Mouse (Mus musculus): ENCODE measurements at regions not wholly inside any gene's neighbourhood (a gene's known extent, or its start where the extent isn't known, plus 50 kb on each side); places are given as distances from the start of the nearest gene placed in this dataset.
A peak's percentile ranks its signal among the peaks of the same experiment; 100 is the strongest.

DNA sequence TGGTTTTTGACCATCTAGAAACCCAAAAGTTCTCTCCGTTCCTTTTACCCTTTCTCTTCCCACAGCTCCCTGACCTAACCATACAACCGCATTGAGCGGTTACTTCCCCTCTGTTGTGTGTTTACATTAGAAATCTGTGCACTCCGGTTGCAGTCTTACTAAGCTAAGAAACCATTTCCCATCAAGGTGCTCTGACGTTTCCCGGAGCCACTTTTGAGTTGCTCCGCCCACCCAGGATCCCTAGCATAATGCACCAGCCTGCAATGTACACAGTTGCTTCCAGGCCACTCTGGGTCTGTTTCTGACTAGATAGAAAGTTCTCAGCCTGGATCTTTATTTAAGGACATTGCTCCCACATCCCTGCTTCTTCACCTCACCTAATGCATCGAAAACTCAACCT is 71.7 kb downstream of the Olfr267 start:
- TF ChIP-seq MXI1 (IDR thresholded peaks at IDR 0.05; ENCODE audit: low read depth, low read length) (no peak), CTCF (conservative IDR thresholded peaks at IDR 0.05 in 1 of 2, IDR thresholded peaks at IDR 0.05 in 1 of 2; ENCODE audit: low read depth in 2 of 2, low read length in 2 of 2) (no peak), ETS1 (conservative IDR thresholded peaks at IDR 0.05; ENCODE audit: low read depth, low read length) (no peak), TCF12 (IDR thresholded peaks at IDR 0.05; ENCODE audit: low read depth, low read length) (no peak), GABPA (IDR thresholded peaks at IDR 0.05; ENCODE audit: insufficient replicate concordance, low read depth, low read length) (no peak), POLR2AphosphoS2 (IDR thresholded peaks at IDR 0.05; ENCODE audit: low read depth, low read length) (no peak), ZNF384 (IDR thresholded peaks at IDR 0.05; ENCODE audit: low read depth, low read length) (no peak), CHD2 (IDR thresholded peaks at IDR 0.05; ENCODE audit: low read length) (no peak)
- dilution Hi-C loops (cut with MboI; ENCODE audit: extremely low pct_ligation_motif_present, extremely low pct_unique_long_range_greater_than_20kb, low sequenced_read_pairs) (no loop called here), in situ Hi-C loops (cut with MboI; ENCODE audit: low pct_ligation_motif_present, low pct_unique_long_range_greater_than_20kb, low sequenced_read_pairs) (no loop called here)
- peaks cover 0 to 10% of the 10 kb centered on the region in 2 experiments; a peak in 2 of 4 replicates for H3K4me1 ChIP-seq (ENCODE audit: control insufficient read depth in 1 of 2, insufficient read depth in 2 of 2)
- no peaks in the 10 kb centered on the region for H3K79me2 ChIP-seq (replicated peaks; ENCODE audit: control insufficient read depth, extremely low read depth, insufficient read depth, poor library complexity, severe bottlenecking)
- H3K4me3 ChIP-seq (replicated peaks in 1 of 3; ENCODE audit: low read depth in 2 of 3, low read length in 2 of 3, poor library complexity in 1 of 3), result no peak overlapping the region
- H3K36me3 ChIP-seq (replicated peaks in 1 of 2; ENCODE audit: control insufficient read depth in 1 of 2, insufficient read depth in 1 of 2, low read length in 1 of 2), result no peaks in the 10 kb centered on the region
- no peaks in the 10 kb centered on the region for H3K9me3 ChIP-seq (replicated peaks; ENCODE audit: low read length)
- H3K4me2 ChIP-seq (ENCODE audit: insufficient read depth, low read depth, poor library complexity, severe bottlenecking), result no peak overlapping the region
- H3K9ac ChIP-seq (ENCODE audit: insufficient read depth, low read depth), result no peak overlapping the region
- H3K27ac ChIP-seq (ENCODE audit: insufficient read depth, low read depth), result no peak overlapping the region
- DNase-seq (ENCODE audit: extremely low read depth), result no peak
- no peaks in the 10 kb centered on the region for H3K27me3 ChIP-seq (replicated peaks)

GRCm38 (mm10) chr4:58714221-58714620 is 73.3 kb downstream of the Olfr267 start:
- H3K27ac ChIP-seq (ENCODE audit: insufficient read depth, low read depth), result no peak overlapping the region
- H3K36me3 ChIP-seq (replicated peaks in 1 of 2; ENCODE audit: control insufficient read depth in 1 of 2, insufficient read depth in 1 of 2, low read length in 1 of 2), result no peaks in the 10 kb centered on the region
- no peak overlapping the region for H3K9ac ChIP-seq (ENCODE audit: insufficient read depth, low read depth)
- no peaks in the 10 kb centered on the region for H3K9me3 ChIP-seq (replicated peaks; ENCODE audit: low read length)
- H3K4me3 ChIP-seq (replicated peaks in 1 of 3; ENCODE audit: low read depth in 2 of 3, low read length in 2 of 3, poor library complexity in 1 of 3), result no peak overlapping the region
- dilution Hi-C loops (cut with MboI; ENCODE audit: extremely low pct_ligation_motif_present, extremely low pct_unique_long_range_greater_than_20kb, low sequenced_read_pairs) (no loop called here), in situ Hi-C loops (cut with MboI; ENCODE audit: low pct_ligation_motif_present, low pct_unique_long_range_greater_than_20kb, low sequenced_read_pairs) (no loop called here)
- DNase-seq (ENCODE audit: extremely low read depth), result no peak
- no peaks in the 10 kb centered on the region for H3K27me3 ChIP-seq (replicated peaks)
- H3K4me2 ChIP-seq (ENCODE audit: insufficient read depth, low read depth, poor library complexity, severe bottlenecking), result no peak overlapping the region
- no peaks in the 10 kb centered on the region for H3K79me2 ChIP-seq (replicated peaks; ENCODE audit: control insufficient read depth, extremely low read depth, insufficient read depth, poor library complexity, severe bottlenecking)
- no peak for TF ChIP-seq JUN (IDR thresholded peaks at IDR 0.05; ENCODE audit: insufficient read depth, low read depth, low read length)
- TF ChIP-seq TBP (conservative IDR thresholded peaks at IDR 0.05; ENCODE audit: low read depth, low read length), result no peak
- TF ChIP-seq CTCF (conservative IDR thresholded peaks at IDR 0.05 in 1 of 2, IDR thresholded peaks at IDR 0.05 in 1 of 2; ENCODE audit: low read depth in 2 of 2, low read length in 2 of 2), result no peak
- TF ChIP-seq MYC (IDR thresholded peaks at IDR 0.05; ENCODE audit: low read depth, low read length), result no peak
- no peak for TF ChIP-seq ZMIZ1 (IDR thresholded peaks at IDR 0.05; ENCODE audit: low read depth, low read length)
- no peak for TF ChIP-seq ELF1 (IDR thresholded peaks at IDR 0.05; ENCODE audit: low read depth, low read length)
- TF ChIP-seq TCF12 (IDR thresholded peaks at IDR 0.05; ENCODE audit: low read depth, low read length), result no peak
- no peak for TF ChIP-seq IRF4 (IDR thresholded peaks at IDR 0.05; ENCODE audit: low read depth, low read length)
- H3K4me1 ChIP-seq (ENCODE audit: control insufficient read depth in 1 of 2, insufficient read depth in 2 of 2), result peaks cover 0 to 10% of the 10 kb centered on the region in 2 experiments; a peak in 2 of 4 replicates

- Histone ChIP-seq H3K27me3 (replicated peaks) (no peaks in the 10 kb centered on the region), H3K9me3 (replicated peaks; ENCODE audit: low read length) (no peaks in the 10 kb centered on the region), H3K36me3 (replicated peaks in 1 of 2; ENCODE audit: control insufficient read depth in 1 of 2, insufficient read depth in 1 of 2, low read length in 1 of 2) (no peaks in the 10 kb centered on the region), H3K27ac (ENCODE audit: insufficient read depth, low read depth) (no peak overlapping the region), H3K4me1 (ENCODE audit: control insufficient read depth in 1 of 2, insufficient read depth in 2 of 2) (peaks cover 0 to 10% of the 10 kb centered on the region in 2 experiments; a peak in 2 of 4 replicates), H3K4me3 (replicated peaks in 1 of 3; ENCODE audit: low read depth in 2 of 3, low read length in 2 of 3, poor library complexity in 1 of 3) (no peak overlapping the region), H3K79me2 (replicated peaks; ENCODE audit: control insufficient read depth, extremely low read depth, insufficient read depth, poor library complexity, severe bottlenecking) (no peaks in the 10 kb centered on the region), H3K4me2 (ENCODE audit: insufficient read depth, low read depth, poor library complexity, severe bottlenecking) (no peak overlapping the region), H3K9ac (ENCODE audit: insufficient read depth, low read depth) (no peak overlapping the region)
- TF ChIP-seq ELF1 (IDR thresholded peaks at IDR 0.05; ENCODE audit: low read depth, low read length), result no peak
- TF ChIP-seq POLR2AphosphoS2 (IDR thresholded peaks at IDR 0.05; ENCODE audit: low read depth, low read length), result no peak
- TF ChIP-seq KAT2A (IDR thresholded peaks at IDR 0.05; ENCODE audit: insufficient replicate concordance, low read length), result no peak
- DNase-seq (ENCODE audit: extremely low read depth), result peak; percentile 48
- in situ Hi-C loops (cut with MboI; ENCODE audit: low pct_ligation_motif_present, low pct_unique_long_range_greater_than_20kb, low sequenced_read_pairs), result no loop called here
- dilution Hi-C loops (cut with MboI; ENCODE audit: extremely low pct_ligation_motif_present, extremely low pct_unique_long_range_greater_than_20kb, low sequenced_read_pairs), result no loop called here
Measured at GRCm38 (mm10) chr4:58712875-58713274, 74.6 kb downstream of the Olfr267 start.
